8 mouse cellular contexts compared by ENCODE assay signal in the genomic region with DNA sequence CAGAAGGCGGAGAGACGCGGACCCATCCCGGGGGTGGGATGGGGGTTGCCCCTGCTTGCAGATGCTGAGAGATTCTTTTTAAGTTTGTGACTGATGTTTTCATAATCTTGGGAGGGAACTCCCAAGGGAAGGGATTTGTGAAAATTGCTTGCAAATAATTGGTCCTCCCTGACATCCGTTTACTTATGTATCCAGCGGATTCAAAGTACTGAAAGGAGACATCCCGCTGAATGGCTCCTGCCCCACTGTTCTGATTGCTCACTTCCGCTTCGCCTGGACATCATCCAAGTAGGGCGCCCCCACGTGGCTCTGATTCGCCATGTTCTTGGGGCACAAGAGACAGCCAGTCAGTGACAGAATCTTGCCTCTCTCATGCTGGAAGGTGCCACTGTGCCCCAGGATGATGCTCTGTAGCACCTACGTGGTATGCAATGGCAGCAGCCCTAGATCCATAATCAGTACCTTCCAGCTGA.
A peak's percentile ranks its signal among the peaks of the same experiment; 100 is the strongest.
DNase-seq lines count a peak whose midpoint lies in the region; ATAC-seq and TF ChIP-seq lines count a peak whose summit lies in the region.

No protein-coding gene starts in this region.

- H3K9ac ChIP-seq in heart, embryonic 13.5 days = peak overlapping the region; percentile 69
- no peak overlapping the region for H3K9ac ChIP-seq in kidney, postnatal 0 days (ENCODE audit: low read depth, low read length)
- H3K9ac ChIP-seq in midbrain, postnatal 0 days (replicated peaks; ENCODE audit: low read length, poor library complexity, severe bottlenecking) = peak overlapping the region; percentile 6

- no peaks in the 10 kb centered on the region for H3K4me1 ChIP-seq in embryonic fibroblast, embryonic 13.5 days (ENCODE audit: control insufficient read depth, insufficient read depth, low read length)
- H3K4me1 ChIP-seq in heart, embryonic 13.5 days = peaks cover 25% of the 10 kb centered on the region
- H3K4me1 ChIP-seq in kidney, postnatal 0 days (replicated peaks; ENCODE audit: insufficient read depth, low read length) = peaks cover 12% of the 10 kb centered on the region; the same call in 1 of the 2 replicates
- peaks cover 5% of the 10 kb centered on the region; the same call in 1 of the 2 replicates for H3K4me1 ChIP-seq in midbrain, postnatal 0 days (ENCODE audit: insufficient read depth, low read length)
- H3K4me1 ChIP-seq in spleen, adult 2 months (ENCODE audit: control insufficient read depth, insufficient read depth, insufficient read length) = no peaks in the 10 kb centered on the region; the same call in none of the 2 replicates

- peaks cover 93% of the 10 kb centered on the region for H3K27me3 ChIP-seq in heart, embryonic 13.5 days (replicated peaks)
- H3K27me3 ChIP-seq in kidney, postnatal 0 days (ENCODE audit: insufficient read depth, low read length) = peaks cover 62% of the 10 kb centered on the region
- H3K27me3 ChIP-seq in midbrain, postnatal 0 days (ENCODE audit: insufficient read depth, low read length) = peaks cover 30% of the 10 kb centered on the region
- H3K27me3 ChIP-seq in spleen, adult 2 months (ENCODE audit: control insufficient read depth, insufficient read depth, low read length) = peaks cover 13% of the 10 kb centered on the region

- H3K4me2 ChIP-seq in heart, embryonic 13.5 days = peak overlapping the region; percentile 83
- H3K4me2 ChIP-seq in kidney, postnatal 0 days (ENCODE audit: low read length) = peak overlapping the region; percentile 66
- H3K4me2 ChIP-seq in midbrain, postnatal 0 days (ENCODE audit: low read depth, low read length, poor library complexity, severe bottlenecking) = peak overlapping the region; percentile 56

- TF ChIP-seq POLR2A in embryonic fibroblast, embryonic 13.5 days (IDR thresholded peaks at IDR 0.05; ENCODE audit: low read depth, low read length) = no peak
- no peak for TF ChIP-seq POLR2A in spleen, adult 2 months (IDR thresholded peaks at IDR 0.05; ENCODE audit: low read depth, low read length)

- H3K4me3 ChIP-seq in embryonic fibroblast, embryonic 13.5 days (ENCODE audit: insufficient read depth, low read length) = peak overlapping the region; percentile 39
- peak overlapping the region; percentile 50 for H3K4me3 ChIP-seq in heart, embryonic 13.5 days
- H3K4me3 ChIP-seq in kidney, postnatal 0 days (replicated peaks; ENCODE audit: low read depth, low read length) = peak overlapping the region; percentile 34
- H3K4me3 ChIP-seq in midbrain, postnatal 0 days (ENCODE audit: low read depth, low read length) = peak overlapping the region; percentile 23; the same call in 1 of the 2 replicates
- peak overlapping the region; percentile 15; the same call in 1 of the 2 replicates for H3K4me3 ChIP-seq in spleen, adult 2 months (ENCODE audit: extremely low read depth, insufficient read depth, insufficient read length)

- peak overlapping the region; percentile 9; the same call in 1 of the 2 replicates for H3K27ac ChIP-seq in embryonic fibroblast, embryonic 13.5 days (ENCODE audit: insufficient read depth, low read length)
- no peak overlapping the region for H3K27ac ChIP-seq in heart, embryonic 13.5 days (replicated peaks)
- no peak overlapping the region for H3K27ac ChIP-seq in kidney, postnatal 0 days
- no peak overlapping the region for H3K27ac ChIP-seq in midbrain, postnatal 0 days (ENCODE audit: low read depth, low read length)
- H3K27ac ChIP-seq in spleen, adult 2 months (ENCODE audit: insufficient read depth, low read length) = no peak overlapping the region

- no peaks in the 10 kb centered on the region for H3K9me3 ChIP-seq in heart, embryonic 13.5 days
- no peaks in the 10 kb centered on the region for H3K9me3 ChIP-seq in kidney, postnatal 0 days (replicated peaks; ENCODE audit: low read length)
- no peaks in the 10 kb centered on the region for H3K9me3 ChIP-seq in midbrain, postnatal 0 days (ENCODE audit: low read length)

- no peak for ATAC-seq in cerebellum, adult (ENCODE audit: insufficient number of reproducible peaks, low FRiP score, low TSS enrichment)
- no peak for ATAC-seq in heart, embryonic 13.5 days (ENCODE audit: extremely low read depth, insufficient number of reproducible peaks, low FRiP score, low TSS enrichment)
- ATAC-seq in kidney, postnatal 0 days (replicated peaks; ENCODE audit: low FRiP score, low read depth) = 0 out of 2 replicates have a peak, but pooled peaks have one; percentile 29
- peak; percentile 28; the same call in 1 of the 2 replicates for ATAC-seq in midbrain, postnatal 0 days (ENCODE audit: low FRiP score)

- TF ChIP-seq CTCF in embryonic fibroblast, embryonic 13.5 days (IDR thresholded peaks at IDR 0.05; ENCODE audit: borderline replicate concordance, insufficient read depth, low read length) = peak; percentile 53; the same call in 1 of the 2 replicates
- peak; percentile 71 for TF ChIP-seq CTCF in kidney, postnatal 0 days (IDR thresholded peaks at IDR 0.05; ENCODE audit: low read depth)
- peak; percentile 75 for TF ChIP-seq CTCF in midbrain, postnatal 0 days (IDR thresholded peaks at IDR 0.05)
- peak; percentile 44; the same call in 1 of the 2 replicates for TF ChIP-seq CTCF in spleen, adult 2 months (IDR thresholded peaks at IDR 0.05; ENCODE audit: extremely low read depth, insufficient read depth, insufficient read length, insufficient replicate concordance)

- under 1% methylated on average over 13 of the region's 13 CpGs for WGBS in heart, embryonic 13.5 days
- whole genome bisulfite sequencing in kidney, postnatal 0 days = 3% methylated on average over 13 of the region's 13 CpGs
- WGBS in midbrain, postnatal 0 days = 12% methylated on average over 13 of the region's 13 CpGs
- WGBS in spleen, adult 2 months = 1% methylated on average over 13 of the region's 13 CpGs

- peak; percentile 76 for DNase-seq in cerebellum, adult 11 months
- DNase-seq in kidney, postnatal 0 days (ENCODE audit: low spot score) = peak; percentile 88
- DNase-seq in liver = peak; percentile 63
- peak; percentile 82 for DNase-seq in midbrain, postnatal 0 days (ENCODE audit: low spot score)
- peak; percentile 53 to 67 for DNase-seq in spleen, adult 2 months (ENCODE audit: low read depth in 1 of 2, low spot score in 2 of 2)

- no peaks in the 10 kb centered on the region for H3K36me3 ChIP-seq in heart, embryonic 13.5 days
- H3K36me3 ChIP-seq in kidney, postnatal 0 days (ENCODE audit: insufficient read depth, low read length) = no peaks in the 10 kb centered on the region
- no peaks in the 10 kb centered on the region; the same call in 1 of the 2 replicates for H3K36me3 ChIP-seq in midbrain, postnatal 0 days (ENCODE audit: insufficient read depth, low read length)
- H3K36me3 ChIP-seq in spleen, adult 2 months (ENCODE audit: control insufficient read depth, insufficient read depth, low read length) = no peaks in the 10 kb centered on the region

Comparison
In these comparisons a context has a peak if more than half of its experiments do, and no peak if none do; other contexts are left out.
1. ATAC-seq: peak in kidney, postnatal 0 days (single experiment) and midbrain, postnatal 0 days (single experiment); none in cerebellum, adult (single experiment) and heart, embryonic 13.5 days (single experiment).
2. Peak in every context shown above with its lines, with median percentiles within 50 percentile points of each other: DNase-seq, H3K4me3 ChIP-seq, CTCF ChIP-seq and H3K4me2 ChIP-seq.